Mouse (Mus musculus) urinary bladder, postnatal 10 days (tissue): ENCODE data around the gene G430095P16Rik.

ENCODE experiments used
- DNase-seq: peaks from one replicate; pipeline ENCODE4 v3.0.0; 2022; ENCODE audit warnings: low spot score

G430095P16Rik gene

GRCm38 (mm10) chr8:84722850-84723570 is at the start of gene G430095P16Rik:
TSS of gene G430095P16Rik (plus strand) at chr8:84723007.
- DNase-seq = no peak

DNA sequence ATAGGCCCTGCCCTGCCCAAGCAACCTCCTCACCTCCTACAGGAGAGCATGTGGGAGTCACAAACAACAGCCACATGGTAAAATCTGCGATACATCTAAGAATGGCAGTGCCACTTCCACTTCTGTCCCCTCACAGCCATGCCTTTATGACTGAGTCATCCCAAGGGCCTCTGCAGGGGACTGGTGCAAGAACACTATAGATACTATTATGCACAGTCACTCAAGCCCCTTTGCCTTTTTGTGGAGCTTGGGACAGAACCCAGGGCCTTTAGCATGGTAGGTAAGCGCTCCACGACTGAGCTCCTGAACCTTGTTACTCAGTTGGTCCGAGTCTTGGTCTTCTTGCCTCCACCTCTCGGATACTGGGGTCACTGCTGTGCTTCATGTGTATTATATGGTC is 45.5 kb upstream of the G430095P16Rik start:
- DNase-seq = no peak

GRCm38 (mm10) chr8:84681476-84681875 is 41.3 kb upstream of the G430095P16Rik start:
- no peak for DNase-seq

DNA sequence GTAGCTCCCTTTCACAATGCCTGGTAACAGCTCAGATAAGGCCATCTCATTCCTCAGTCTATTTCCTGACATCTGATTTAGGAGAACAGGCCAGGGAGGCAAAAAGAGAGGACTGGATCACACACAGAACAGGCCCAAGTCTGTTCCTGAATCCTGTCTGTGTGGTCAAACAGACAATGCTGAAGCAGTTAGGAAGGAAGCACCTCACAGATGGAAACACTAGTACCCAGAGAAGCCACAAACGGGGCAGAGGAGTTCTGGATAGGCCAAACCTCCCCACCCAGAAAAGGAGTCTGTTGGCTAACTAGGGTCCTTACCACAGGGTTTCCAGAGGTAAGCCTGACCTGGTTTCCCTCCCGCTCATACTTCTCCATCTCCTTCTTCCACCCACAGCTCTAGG is 40.5 kb upstream of the G430095P16Rik start:
- DNase-seq = no peak

- no peak for DNase-seq
Observed at GRCm38 (mm10) chr8:84684537-84684936, 38.3 kb upstream of the G430095P16Rik start.

- no peak for DNase-seq
Observed at GRCm38 (mm10) chr8:84686191-84687002, 36.4 kb upstream of the G430095P16Rik start, which contains the start of gene Trmt1. TSS of gene Trmt1 (plus strand) at chr8:84686307.

GRCm38 (mm10) chr8:84687003-84687704 is 35.7 kb upstream of the G430095P16Rik start:
- DNase-seq = no peak

- no peak for DNase-seq
Observed at GRCm38 (mm10) chr8:84687705-84688100, 35.1 kb upstream of the G430095P16Rik start, which contains the start of gene Nacc1. TSS of gene Nacc1 (minus strand) at chr8:84687862.

GRCm38 (mm10) chr8:84689091-84689915 is 33.5 kb upstream of the G430095P16Rik start:
- no peak for DNase-seq

DNA sequence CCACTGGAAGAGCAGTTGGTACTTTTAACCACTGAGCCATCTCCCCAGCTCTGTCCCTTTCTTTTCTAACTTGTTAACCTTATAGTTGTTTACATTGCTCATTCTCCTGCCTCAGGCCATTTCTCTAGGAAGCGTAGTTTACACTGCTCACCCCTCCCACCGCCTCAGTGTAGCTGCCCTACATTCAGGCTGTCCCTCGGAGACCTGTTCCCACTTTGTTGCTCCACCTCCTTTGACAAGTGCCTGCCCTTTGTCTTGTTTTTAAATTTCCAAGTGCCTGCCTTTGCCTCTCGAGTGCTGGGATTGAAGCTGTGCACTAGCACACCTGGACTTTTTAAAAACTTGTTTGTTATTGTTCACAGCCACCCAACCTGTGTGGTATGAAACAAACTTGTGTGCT is 29.5 kb upstream of the G430095P16Rik start:
- no peak for DNase-seq

- DNase-seq = no peak
Observed at GRCm38 (mm10) chr8:84695140-84695539, 27.7 kb upstream of the G430095P16Rik start.

GRCm38 (mm10) chr8:84697166-84698130 is 25.4 kb upstream of the G430095P16Rik start:
- no peak for DNase-seq

DNA sequence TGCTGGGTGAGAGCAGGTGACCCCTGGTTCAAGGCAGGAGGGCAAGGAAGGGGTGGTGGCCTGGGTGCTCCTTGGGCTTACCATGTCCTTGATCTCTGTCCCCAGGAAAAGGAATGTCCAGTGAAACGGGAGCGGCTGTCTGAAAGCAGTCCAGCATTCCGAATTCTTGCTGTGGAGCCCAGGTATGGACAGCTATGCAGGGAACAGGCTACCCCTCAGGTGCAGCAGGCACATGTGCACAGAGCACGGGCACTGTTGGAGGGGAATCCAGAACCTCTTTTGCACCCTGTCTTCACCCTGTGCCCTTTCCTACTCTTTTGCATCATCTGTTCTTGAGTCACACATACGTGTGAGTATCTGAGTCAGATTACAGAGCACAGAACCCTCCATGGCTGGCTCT is 24.5 kb upstream of the G430095P16Rik start:
- DNase-seq = no peak

- DNase-seq = no peak
Observed at GRCm38 (mm10) chr8:84698929-84699401, 23.8 kb upstream of the G430095P16Rik start.

DNA sequence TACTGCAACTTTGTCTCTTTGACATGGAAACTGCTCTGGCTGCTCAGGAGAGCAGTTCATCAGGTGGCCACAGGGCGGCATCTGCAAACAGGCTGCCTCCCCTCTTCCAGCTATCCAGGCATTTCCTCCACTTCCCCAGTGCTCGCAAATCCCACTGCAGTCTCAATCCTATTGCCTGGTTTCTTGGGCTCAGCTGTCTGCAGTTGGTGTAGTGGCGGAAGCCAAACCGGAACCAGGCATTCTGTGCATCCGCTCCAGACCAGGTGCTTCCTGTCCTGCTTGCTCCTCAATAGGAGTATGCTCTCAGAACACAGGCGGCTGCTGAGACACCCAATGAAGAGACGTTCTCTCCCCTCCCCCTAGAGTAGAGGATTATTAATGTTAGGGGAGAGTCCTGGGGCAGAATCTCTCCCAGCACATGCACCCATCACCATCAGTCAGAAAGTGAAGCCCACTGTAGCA is 22.9 kb upstream of the G430095P16Rik start:
- no peak for DNase-seq

DNA sequence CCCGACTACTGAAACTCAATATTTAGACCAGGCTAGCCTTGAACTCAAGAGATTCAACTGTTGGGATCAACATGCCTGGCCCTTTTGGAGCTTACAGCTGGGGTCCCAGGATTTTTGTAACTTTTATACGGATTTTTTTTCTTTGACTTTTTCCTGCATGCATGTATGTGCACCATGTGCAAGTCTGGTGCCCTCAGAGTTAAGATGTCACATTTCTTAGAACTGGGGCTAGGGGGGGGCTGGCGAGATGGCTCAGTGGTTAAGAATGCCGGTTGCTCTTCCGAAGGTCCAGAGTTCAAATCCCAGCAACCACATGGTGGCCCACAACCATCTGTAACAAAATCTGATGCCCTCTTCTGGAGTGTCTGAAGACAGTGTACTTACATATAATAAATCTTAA is 22.3 kb upstream of the G430095P16Rik start:
- DNase-seq = no peak

- no peak for DNase-seq
Observed at GRCm38 (mm10) chr8:84700941-84701911, 21.6 kb upstream of the G430095P16Rik start, which contains the start of gene Lyl1. TSS of gene Lyl1 (plus strand) at chr8:84701457.

DNA sequence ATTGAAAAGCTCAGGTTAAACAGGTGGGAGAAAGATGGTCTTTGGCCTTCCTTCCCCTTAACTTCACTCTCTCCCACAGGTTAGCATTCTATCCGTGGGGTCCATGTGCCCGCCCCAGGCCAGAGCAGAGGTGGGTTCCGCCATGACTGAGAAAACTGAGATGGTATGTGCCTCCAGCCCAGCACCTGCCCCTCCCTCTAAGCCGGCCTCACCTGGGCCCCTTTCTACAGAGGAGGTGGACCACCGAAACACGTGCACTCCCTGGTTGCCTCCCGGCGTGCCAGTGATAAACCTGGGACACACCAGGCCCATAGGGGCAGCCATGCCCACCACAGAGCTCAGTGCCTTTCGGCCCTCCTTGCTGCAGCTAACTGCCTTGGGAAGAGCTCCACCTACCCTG is 20.2 kb upstream of the G430095P16Rik start:
- no peak for DNase-seq

GRCm38 (mm10) chr8:84702963-84703465 is 19.8 kb upstream of the G430095P16Rik start:
- no peak for DNase-seq
